Mouse (Mus musculus) midbrain, embryonic 11.5 days (tissue): ENCODE measurements around the gene Mindy2. TPM values are rescaled to one million over a fixed set of nuclear protein-coding genes. Genes with fewer than 3 reads are reported as not detected.

Experiments used
- ATAC-seq: fragments of 200-750 bp; cut with Nextera tagmentation; 2 replicates; pipeline ENCODE4 v1.8.0; 2017; ENCODE audit warnings: moderate TSS enrichment, moderate library complexity; ENCODE audit not compliant: low FRiP score
- DNase-seq: peaks from one replicate; pipeline ENCODE4 v3.0.0; 2015; ENCODE audit warnings: low spot score; ENCODE audit errors: missing footprints
- H3K27ac ChIP-seq: fragments of 300-500 bp; sonication (generic); 2 replicates; pipeline ENCODE4 v1.5.1; 2014; ENCODE audit warnings: low read depth, low read length
- H3K27me3 ChIP-seq: fragments of 300-500 bp; sonication (generic); 2 replicates; pipeline ENCODE4 v1.6.1; 2014; ENCODE audit warnings: mild to moderate bottlenecking, low read length, moderate library complexity, mixed read lengths; ENCODE audit not compliant: control insufficient read depth, insufficient read depth
- H3K36me3 ChIP-seq: fragments of 300-500 bp; sonication (generic); 2 replicates; pipeline ENCODE4 v1.6.1; 2014; ENCODE audit warnings: mild to moderate bottlenecking, low read length, moderate library complexity, mixed read lengths; ENCODE audit not compliant: control insufficient read depth, insufficient read depth
- H3K4me1 ChIP-seq: fragments of 300-500 bp; sonication (generic); 2 replicates; pipeline ENCODE4 v1.6.1; 2014; ENCODE audit warnings: low read length; ENCODE audit not compliant: control insufficient read depth, insufficient read depth
- H3K4me2 ChIP-seq: fragments of 300-500 bp; sonication (generic); 2 replicates; pipeline ENCODE4 v1.6.1; 2014; ENCODE audit warnings: mild to moderate bottlenecking, moderate library complexity
- H3K4me3 ChIP-seq: fragments of 300-500 bp; sonication (generic); 2 replicates; pipeline ENCODE4 v1.5.1; 2014; ENCODE audit warnings: low read depth, low read length
- H3K9ac ChIP-seq: fragments of 300-500 bp; sonication (generic); 2 replicates; pipeline ENCODE4 v1.6.1; 2014; ENCODE audit warnings: low read length
- H3K9me3 ChIP-seq: fragments of 300-500 bp; sonication (generic); 2 replicates; pipeline ENCODE4 v1.6.1; 2016; ENCODE audit warnings: low read length; ENCODE audit not compliant: control insufficient read depth
- WGBS: fragments of 180-500 bp; shearing (Covaris S2); extraction: QIAGEN DNeasy Blood & Tissue Kit; methylation state at CpG from one replicate; pipeline ENCODE4 v1.1.7; 2014; 5-methylcytosine and 5-hydroxymethylcytosine counted together
- polyA plus RNA-seq: library from polyadenylated mRNA; unstranded; fragments of >200 nt; fragmentation: Nextera tagmentation; extraction: Ambion mirVana; gene quantifications from 2 replicates; pipeline ENCODE4 v1.2.1, GENCODE M21; 2014

Mindy2 gene
- polyA plus RNA-seq, 1 experiment from 2014 or later: 12.4 TPM

DNA sequence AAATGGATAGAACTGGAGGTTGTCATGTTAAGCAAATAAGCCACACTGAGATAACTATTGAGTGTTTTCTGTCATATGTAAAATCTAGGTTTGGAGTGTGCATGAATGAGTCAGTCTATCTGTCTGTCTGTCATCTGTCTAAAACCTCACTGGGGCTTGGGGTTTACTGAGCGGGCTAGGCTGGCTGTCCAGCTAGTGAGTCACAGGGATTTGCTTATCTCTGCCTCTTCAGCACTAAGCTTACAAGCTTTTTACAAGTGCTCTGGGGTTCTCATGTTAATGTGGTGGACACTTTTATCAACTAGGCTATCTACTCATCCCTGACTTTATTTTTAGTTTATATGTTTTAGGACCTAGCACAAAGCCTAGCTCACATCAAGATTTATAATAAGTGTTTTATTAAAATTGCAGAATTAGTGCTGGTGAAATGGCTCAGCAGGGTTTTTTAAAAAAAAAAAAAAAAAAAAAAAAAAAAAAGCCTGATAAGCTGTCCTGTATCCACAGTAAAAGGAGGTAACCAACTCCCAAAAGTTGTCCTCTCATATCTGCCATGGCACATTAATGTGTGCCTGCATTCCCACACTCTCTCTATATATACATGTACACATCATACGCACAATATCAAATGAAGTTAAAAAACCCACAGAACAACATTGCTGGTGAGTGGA, 31.5 kb upstream of the Mindy2 start:
- Histone ChIP-seq H3K27me3 (no peaks in the 10 kb centered on the region), H3K27ac (no peak overlapping the region), H3K9me3 (no peaks in the 10 kb centered on the region), H3K4me2 (no peak overlapping the region), H3K9ac (no peak overlapping the region), H3K4me1 (no peaks in the 10 kb centered on the region), H3K4me3 (no peak overlapping the region), H3K36me3 (no peaks in the 10 kb centered on the region)
- no peak for ATAC-seq
- DNase-seq: no peak
- WGBS: 90% methylated on average over 2 of the region's 2 CpGs

DNA sequence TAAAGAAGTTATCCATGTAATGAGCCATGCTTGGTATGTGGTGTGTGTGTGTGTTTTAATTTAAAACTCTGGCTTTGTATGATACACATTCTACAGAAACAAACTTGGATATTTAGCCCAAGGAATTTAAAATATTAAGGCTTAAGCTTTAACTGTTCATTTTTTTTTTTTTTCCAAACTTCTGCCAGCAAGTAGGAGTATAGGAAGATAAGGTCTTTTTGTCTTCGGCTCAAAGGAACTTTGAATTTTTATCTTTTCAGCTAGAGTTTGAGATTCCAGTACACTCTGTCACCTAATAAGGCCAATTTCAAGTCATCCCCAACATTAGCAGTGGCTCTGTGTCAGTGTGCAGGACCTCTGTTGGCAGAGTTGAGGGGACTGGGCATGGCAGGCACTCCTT, 25.2 kb upstream of the Mindy2 start:
- no peak overlapping the region for H3K4me3 ChIP-seq
- H3K27ac ChIP-seq: no peak overlapping the region
- no peak for ATAC-seq
- WGBS: 92% methylated on average over 1 of the region's 1 CpGs
- H3K4me2 ChIP-seq: no peak overlapping the region
- H3K36me3 ChIP-seq: no peaks in the 10 kb centered on the region
- H3K27me3 ChIP-seq: no peaks in the 10 kb centered on the region
- H3K9me3 ChIP-seq: no peaks in the 10 kb centered on the region
- no peak for DNase-seq
- peaks cover 17% of the 10 kb centered on the region for H3K4me1 ChIP-seq
- no peak overlapping the region for H3K9ac ChIP-seq

DNA sequence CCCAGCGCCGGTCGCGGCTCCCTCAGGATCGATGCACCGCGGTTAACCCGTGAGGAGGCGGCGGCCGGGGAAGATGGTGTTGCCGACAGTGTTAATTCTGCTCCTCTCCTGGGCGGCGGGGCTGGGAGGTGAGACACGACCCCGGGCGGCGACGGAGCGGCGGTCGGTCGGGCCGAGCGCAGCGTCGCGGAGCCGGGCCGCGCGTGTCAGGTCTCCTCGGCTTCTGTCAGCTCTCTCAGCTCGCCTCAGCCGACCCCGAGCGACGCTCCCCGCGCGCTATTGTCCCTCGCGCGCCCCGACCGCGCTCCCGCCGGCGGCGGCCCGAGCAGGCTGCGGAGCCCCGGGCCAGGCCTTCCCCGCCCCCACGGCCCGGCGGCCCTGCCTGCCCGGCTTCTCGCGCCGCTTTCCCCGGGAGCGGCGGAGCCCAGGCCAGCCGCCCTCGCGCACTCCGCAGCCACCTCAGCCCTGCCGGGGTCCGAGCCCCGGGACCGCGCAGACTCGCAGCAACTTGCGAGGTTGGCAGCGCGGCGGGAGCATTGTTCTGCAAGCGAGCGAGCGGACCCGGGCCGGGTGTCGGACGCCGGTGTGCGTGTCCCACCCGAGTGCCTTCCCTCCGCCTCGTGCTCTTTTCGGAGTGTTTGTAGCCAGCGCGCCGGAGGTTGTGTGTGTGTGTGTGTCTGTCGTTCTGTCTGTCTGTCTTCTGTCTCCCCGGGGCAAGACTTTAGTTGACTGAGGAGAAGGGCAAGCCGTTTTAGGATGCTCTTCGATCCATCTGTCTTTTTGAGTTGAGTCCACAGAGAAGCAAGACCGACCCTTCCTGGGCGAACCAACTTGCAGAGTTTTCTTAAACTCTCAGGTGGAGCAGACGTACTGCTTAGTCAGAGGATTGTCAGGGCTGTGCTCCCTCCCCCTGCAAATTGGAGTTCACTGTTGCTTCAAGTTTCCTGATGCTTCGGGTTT, 22.4 kb upstream of the Mindy2 start:
- ATAC-seq: no peak; the same call in 1 of the 2 replicates
- H3K27ac ChIP-seq: peak overlapping the region; percentile 96
- H3K4me2 ChIP-seq: peak overlapping the region; percentile 81
- no peaks in the 10 kb centered on the region for H3K36me3 ChIP-seq
- DNase-seq: peak; percentile 95
- peak overlapping the region; percentile 98 for H3K9ac ChIP-seq
- no peaks in the 10 kb centered on the region for H3K9me3 ChIP-seq
- under 1% methylated on average over 89 of the region's 103 CpGs for WGBS
- H3K4me3 ChIP-seq: peak overlapping the region; percentile 96
- H3K4me1 ChIP-seq: peaks cover 17% of the 10 kb centered on the region
- H3K27me3 ChIP-seq: no peaks in the 10 kb centered on the region

DNA sequence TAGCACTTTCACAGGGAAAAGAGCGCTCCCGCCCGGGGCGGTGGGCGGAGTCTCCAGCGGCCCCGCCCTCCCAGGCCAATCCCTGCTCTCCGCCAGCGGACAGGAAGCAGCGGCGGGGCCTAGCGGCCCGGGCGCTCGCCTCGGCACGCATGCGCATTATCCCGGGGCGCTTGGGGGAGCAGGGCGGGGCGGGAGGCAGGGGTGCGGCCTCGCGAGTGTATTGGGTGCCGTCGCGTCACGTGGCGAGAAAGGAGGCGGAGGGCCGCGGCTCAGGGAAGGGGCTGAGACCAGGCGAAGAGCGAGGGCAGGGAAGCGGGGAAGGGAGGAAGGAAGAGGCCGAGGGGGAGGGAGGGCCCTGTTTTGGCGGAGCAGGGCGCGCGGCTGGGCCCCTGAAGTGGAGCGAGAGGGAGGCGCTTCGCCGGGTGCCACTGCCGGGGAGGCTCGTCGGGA, 21.7 kb upstream of the Mindy2 start, which contains the start of gene Adam10:
Gene Adam10 (plus strand): TSS at position 316 of the 450 bp plus-strand sequence.
- no peaks in the 10 kb centered on the region for H3K9me3 ChIP-seq
- H3K4me3 ChIP-seq: peak within 1 kb of the TSS; percentile 96
- ATAC-seq (peak; percentile 99), DNase-seq (peak; percentile 100)
- peaks cover 17% of the 10 kb centered on the region for H3K4me1 ChIP-seq
- no peaks in the 10 kb centered on the region for H3K27me3 ChIP-seq
- H3K36me3 ChIP-seq: no peaks in the 10 kb centered on the region
- H3K9ac ChIP-seq: peak within 1 kb of the TSS; percentile 98
- H3K4me2 ChIP-seq: peak within 1 kb of the TSS; percentile 81
- WGBS: under 1% methylated on average over 48 of the region's 48 CpGs
- peak within 1 kb of the TSS; percentile 96 for H3K27ac ChIP-seq

DNA sequence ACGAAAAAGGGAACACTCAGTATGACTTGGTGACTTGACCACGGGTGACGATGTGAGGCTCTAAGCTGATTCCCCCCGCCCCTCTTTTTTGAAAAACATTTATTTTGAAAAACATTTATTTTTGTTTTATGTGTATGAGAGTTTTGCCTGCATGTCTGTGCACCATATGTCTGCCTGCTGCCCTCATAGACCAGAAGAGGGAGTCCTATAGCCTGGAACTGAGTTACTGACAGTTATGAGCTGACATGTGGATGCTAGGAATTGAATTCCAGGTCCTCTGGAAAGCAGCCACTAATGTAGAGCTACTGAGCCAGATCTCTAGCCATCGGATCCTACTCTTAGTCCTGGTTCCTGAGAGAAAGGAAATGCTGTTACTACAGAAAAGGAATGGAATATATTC, 19.0 kb upstream of the Mindy2 start:
- H3K4me2 ChIP-seq: no peak overlapping the region
- no peaks in the 10 kb centered on the region for H3K9me3 ChIP-seq
- H3K27me3 ChIP-seq: no peaks in the 10 kb centered on the region
- ATAC-seq (no peak), DNase-seq (no peak)
- WGBS: 84% methylated on average over 5 of the region's 5 CpGs
- no peak overlapping the region for H3K4me3 ChIP-seq
- H3K27ac ChIP-seq: no peak overlapping the region
- H3K9ac ChIP-seq: no peak overlapping the region
- H3K4me1 ChIP-seq: peaks cover 8% of the 10 kb centered on the region
- H3K36me3 ChIP-seq: no peaks in the 10 kb centered on the region

DNA sequence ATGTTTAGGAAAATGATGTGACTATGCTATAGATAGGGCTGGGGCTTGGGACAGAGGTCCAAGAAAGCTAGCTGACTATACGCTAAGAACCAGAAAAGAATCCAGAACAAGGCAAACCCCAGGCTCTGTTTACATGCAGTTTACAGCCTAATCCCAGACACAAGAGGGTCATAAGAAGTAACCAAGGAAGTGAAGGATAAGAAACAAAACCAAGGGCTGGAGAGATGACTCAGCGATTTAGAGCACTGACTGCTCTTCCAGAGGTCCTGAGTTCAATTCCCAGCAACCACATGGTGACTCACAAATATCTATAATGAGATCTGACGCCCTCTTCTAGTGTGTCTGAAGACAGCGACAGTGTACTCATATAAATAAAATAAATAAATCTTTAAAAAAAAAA, 18.1 kb upstream of the Mindy2 start:
- no peak overlapping the region for H3K4me2 ChIP-seq
- 85% methylated on average over 4 of the region's 4 CpGs for WGBS
- no peaks in the 10 kb centered on the region for H3K27me3 ChIP-seq
- no peak overlapping the region for H3K27ac ChIP-seq
- DNase-seq (no peak), ATAC-seq (no peak)
- H3K4me1 ChIP-seq: peaks cover under 1% of the 10 kb centered on the region; the same call in 1 of the 2 replicates
- H3K36me3 ChIP-seq: no peaks in the 10 kb centered on the region
- H3K4me3 ChIP-seq: no peak overlapping the region
- no peak overlapping the region for H3K9ac ChIP-seq
- H3K9me3 ChIP-seq: no peaks in the 10 kb centered on the region

DNA sequence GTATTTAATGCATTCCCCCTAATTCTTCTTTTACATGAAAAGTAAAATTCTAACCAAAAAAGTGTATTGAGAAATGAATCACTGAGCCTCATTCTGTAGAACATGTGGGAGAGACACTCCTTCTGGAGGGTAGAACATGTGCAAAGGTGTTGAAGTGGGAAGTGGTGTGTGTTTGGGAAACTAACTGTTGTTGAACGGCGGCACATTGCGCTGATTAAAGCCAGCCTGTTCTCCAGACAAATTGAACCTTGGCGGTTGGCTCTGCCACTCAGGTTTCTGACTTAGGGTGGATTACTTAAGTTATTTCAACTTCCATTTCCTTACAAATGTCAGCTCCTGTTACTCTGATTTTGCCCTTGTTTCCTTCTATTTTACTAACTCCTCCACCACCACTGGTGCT, 16.7 kb upstream of the Mindy2 start:
- Histone ChIP-seq H3K4me2 (no peak overlapping the region), H3K36me3 (no peaks in the 10 kb centered on the region), H3K9me3 (no peaks in the 10 kb centered on the region), H3K27ac (no peak overlapping the region), H3K9ac (no peak overlapping the region), H3K4me1 (no peaks in the 10 kb centered on the region), H3K27me3 (no peaks in the 10 kb centered on the region), H3K4me3 (no peak overlapping the region)
- WGBS: 84% methylated on average over 4 of the region's 4 CpGs
- no peak for DNase-seq
- no peak for ATAC-seq

DNA sequence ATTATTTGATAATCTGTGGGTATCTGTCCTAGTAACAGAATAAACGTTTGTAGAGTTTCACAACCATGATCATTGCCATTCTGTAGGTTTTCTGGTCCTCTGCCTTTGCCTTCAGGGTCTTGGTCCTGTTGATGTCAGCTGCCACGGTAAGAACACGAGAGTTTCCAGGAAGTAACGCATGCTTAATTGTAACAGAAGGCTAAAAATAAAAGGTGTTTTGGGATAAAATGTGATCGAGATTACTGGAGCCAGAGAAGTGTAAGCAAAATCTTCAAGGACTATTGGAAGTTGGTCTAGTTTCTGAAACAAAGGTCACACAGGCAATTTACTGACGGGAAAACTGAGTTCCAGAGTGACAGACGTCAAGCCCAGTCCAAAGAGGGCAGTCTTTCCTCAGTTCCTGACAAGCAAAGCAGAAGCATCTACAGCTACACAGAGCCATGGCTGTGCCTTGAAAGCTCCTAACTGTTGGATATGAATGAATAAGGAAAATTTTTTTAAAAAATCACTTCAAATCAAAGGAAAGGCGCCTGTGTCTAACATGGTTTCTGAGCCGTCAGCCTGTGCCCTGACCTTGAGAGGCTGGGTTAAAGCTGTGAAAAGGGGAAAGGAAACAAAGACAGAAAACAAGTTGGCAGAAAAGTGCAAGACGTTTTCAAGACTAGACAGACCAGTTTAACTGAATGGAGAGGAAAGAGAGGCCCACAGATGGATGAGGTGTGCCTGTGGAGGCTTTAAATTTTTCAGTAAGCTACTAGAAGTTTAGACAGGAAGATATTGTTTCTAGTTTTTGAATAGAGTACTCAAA, 15.0 kb upstream of the Mindy2 start:
- WGBS: 57% methylated on average over 10 of the region's 10 CpGs
- no peak for ATAC-seq
- DNase-seq: no peak
- Histone ChIP-seq H3K27me3 (no peaks in the 10 kb centered on the region), H3K9me3 (no peaks in the 10 kb centered on the region), H3K36me3 (no peaks in the 10 kb centered on the region), H3K4me2 (no peak overlapping the region), H3K4me3 (no peak overlapping the region), H3K27ac (no peak overlapping the region), H3K4me1 (no peaks in the 10 kb centered on the region), H3K9ac (no peak overlapping the region)
